Mouse (Mus musculus) lung, embryonic 15.5 days (tissue): ENCODE results near the gene Pcyox1. TPM values are rescaled to one million over a fixed set of nuclear protein-coding genes. Genes with fewer than 3 reads are reported as not detected.
"Not testable (repeated sequence)": the region's sequence is repeated elsewhere in the genome, so short reads cannot be mapped to it uniquely, and the experiment has no call there.

Source experiments
- ATAC-seq: fragments of 200-750 bp; cut with Nextera tagmentation; 2 replicates; pipeline ENCODE4 v1.8.0; 2017; ENCODE audit warnings: moderate number of reproducible peaks, borderline replicate concordance; ENCODE audit not compliant: low FRiP score, low TSS enrichment; ENCODE audit errors: extremely low read depth
- H3K27ac ChIP-seq: fragments of 300-500 bp; sonication (generic); 2 replicates; pipeline ENCODE4 v1.5.1; 2015; ENCODE audit warnings: moderate library complexity, mild to moderate bottlenecking, inconsistent platforms
- H3K27me3 ChIP-seq: fragments of 300-500 bp; sonication (generic); 2 replicates; pipeline ENCODE4 v1.6.1; 2015; ENCODE audit warnings: inconsistent platforms
- H3K36me3 ChIP-seq: fragments of 300-500 bp; sonication (generic); 2 replicates; pipeline ENCODE4 v1.6.1; 2015; ENCODE audit warnings: inconsistent platforms
- H3K4me1 ChIP-seq: fragments of 300-500 bp; sonication (generic); 2 replicates; pipeline ENCODE4 v1.6.1; 2015; ENCODE audit warnings: inconsistent platforms
- H3K4me2 ChIP-seq: fragments of 300-500 bp; sonication (generic); 2 replicates; pipeline ENCODE4 v1.6.1; 2015; ENCODE audit warnings: inconsistent platforms, mild to moderate bottlenecking, moderate library complexity
- H3K4me3 ChIP-seq: fragments of 300-500 bp; sonication (generic); 2 replicates; pipeline ENCODE4 v1.5.1; 2015; ENCODE audit warnings: mild to moderate bottlenecking, inconsistent platforms
- H3K9ac ChIP-seq: fragments of 300-500 bp; sonication (generic); 2 replicates; pipeline ENCODE4 v1.6.1; 2015; ENCODE audit warnings: inconsistent platforms
- H3K9me3 ChIP-seq: fragments of 300-500 bp; sonication (generic); 2 replicates; pipeline ENCODE4 v1.6.1; 2016; ENCODE audit warnings: inconsistent platforms
- WGBS: fragments of 180-500 bp; shearing (Covaris S2); methylation state at CpG from one replicate; pipeline ENCODE4 v1.1.7; 2015; 5-methylcytosine and 5-hydroxymethylcytosine counted together
- polyA plus RNA-seq: library from polyadenylated mRNA; unstranded; fragments of >200 nt; fragmentation: Nextera tagmentation; extraction: Ambion mirVana; gene quantifications from 2 replicates; pipeline ENCODE4 v1.2.1, GENCODE M21; 2015

Gene Pcyox1
- polyA plus RNA-seq, 1 experiment from 2014 or later = 82.2 TPM

DNA sequence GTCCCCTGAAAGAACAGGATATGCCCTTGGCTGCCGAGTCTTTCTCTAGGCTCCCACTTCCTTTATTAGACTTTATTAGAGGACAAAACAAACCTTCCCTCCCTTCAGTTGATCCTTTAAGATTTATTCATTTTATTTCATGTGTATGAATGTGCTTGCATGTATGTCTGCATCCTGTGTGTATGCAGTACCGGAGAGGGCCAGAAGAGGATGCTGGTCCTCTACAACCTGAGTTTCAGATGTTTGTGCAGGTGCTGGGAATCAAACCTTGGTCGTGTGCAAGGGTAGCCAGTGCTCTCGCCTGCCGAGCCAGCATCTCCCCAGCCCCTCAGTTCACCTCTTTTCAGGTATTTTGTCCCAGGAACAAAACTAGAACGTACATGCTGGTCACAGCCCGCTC is 35.6 kb downstream of the Pcyox1 start:
- H3K27ac ChIP-seq = no peak overlapping the region
- 83% methylated on average over 7 of the region's 7 CpGs for WGBS
- no peaks in the 10 kb centered on the region for H3K27me3 ChIP-seq
- no peak overlapping the region for H3K4me2 ChIP-seq
- no peaks in the 10 kb centered on the region for H3K36me3 ChIP-seq
- no peak overlapping the region for H3K4me3 ChIP-seq
- H3K9ac ChIP-seq = no peak overlapping the region
- H3K9me3 ChIP-seq = no peaks in the 10 kb centered on the region
- ATAC-seq = no peak
- peaks cover 8% of the 10 kb centered on the region for H3K4me1 ChIP-seq

DNA sequence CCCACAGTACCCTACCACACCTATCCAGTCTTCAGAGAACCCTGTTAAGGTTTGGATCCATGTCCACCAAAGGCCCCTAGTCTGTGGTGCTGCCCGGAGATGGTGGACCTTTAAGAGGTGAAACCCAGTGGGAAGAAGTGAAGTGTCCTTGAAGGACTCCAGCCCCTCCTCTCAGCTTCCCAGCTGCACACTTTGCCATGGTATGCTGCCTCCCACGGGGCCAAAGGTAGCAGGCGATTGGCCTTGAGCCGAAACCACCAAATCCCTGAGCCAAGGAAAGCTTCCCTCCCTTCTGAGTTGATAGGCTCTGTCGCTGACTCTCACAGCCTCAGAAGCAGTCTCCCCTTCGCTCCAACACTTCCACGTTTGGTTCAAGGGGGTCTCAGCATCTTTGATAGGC is 36.3 kb downstream of the Pcyox1 start:
- no peak overlapping the region for H3K4me3 ChIP-seq
- H3K27ac ChIP-seq = no peak overlapping the region
- no peak overlapping the region for H3K4me2 ChIP-seq
- no peak overlapping the region for H3K9ac ChIP-seq
- ATAC-seq = no peak
- H3K36me3 ChIP-seq = no peaks in the 10 kb centered on the region
- 0 out of 2 replicates have a peak, but pooled peaks cover 5% of the 10 kb centered on the region for H3K4me1 ChIP-seq
- no peaks in the 10 kb centered on the region for H3K9me3 ChIP-seq
- H3K27me3 ChIP-seq = no peaks in the 10 kb centered on the region
- WGBS = 43% methylated on average over 7 of the region's 7 CpGs

DNA sequence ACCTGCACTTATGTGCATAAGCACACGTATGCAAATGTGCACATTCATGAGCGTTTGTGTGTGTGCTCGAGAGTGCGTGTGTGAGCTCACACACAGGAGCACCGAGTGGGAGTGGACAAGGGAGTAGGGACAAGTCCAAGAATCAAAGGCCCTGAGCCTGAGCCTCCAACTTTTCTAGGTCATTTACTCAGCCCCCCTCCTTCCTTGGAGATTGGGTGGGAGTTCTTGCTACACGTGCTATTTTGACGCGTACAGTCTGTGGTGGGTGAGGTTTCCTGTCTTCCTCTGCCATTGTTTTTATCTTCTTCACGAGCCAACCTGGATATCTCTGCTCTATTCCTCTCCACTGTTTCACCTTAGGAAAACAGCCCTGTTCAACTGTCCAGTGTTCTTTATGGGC is 40.0 kb downstream of the Pcyox1 start:
- Histone ChIP-seq H3K36me3 (no peaks in the 10 kb centered on the region), H3K4me2 (no peak overlapping the region), H3K9ac (no peak overlapping the region), H3K4me3 (no peak overlapping the region), H3K27ac (no peak overlapping the region), H3K27me3 (no peaks in the 10 kb centered on the region), H3K9me3 (no peaks in the 10 kb centered on the region), H3K4me1 (no peaks in the 10 kb centered on the region)
- no peak for ATAC-seq
- 73% methylated on average over 9 of the region's 9 CpGs for WGBS

DNA sequence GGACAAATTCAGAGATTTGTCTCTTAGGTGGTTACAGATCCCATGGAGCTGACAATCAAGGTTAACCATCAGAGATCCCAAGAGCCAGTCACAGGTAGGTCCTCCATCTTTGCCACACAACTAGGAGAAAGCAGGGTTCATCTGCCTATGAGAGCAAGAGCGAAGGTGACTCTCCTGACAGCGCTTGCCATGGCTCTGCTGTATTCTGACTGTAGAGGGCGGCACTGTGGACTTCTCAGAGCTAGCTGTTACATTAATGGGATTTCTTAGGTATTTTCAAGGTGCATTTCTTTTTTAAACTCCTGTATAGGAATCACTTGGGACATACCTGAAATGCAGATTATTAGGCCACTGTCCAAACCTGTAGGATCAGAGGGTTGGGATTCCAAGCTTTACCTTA is 42.0 kb downstream of the Pcyox1 start:
- 55% methylated on average over 3 of the region's 3 CpGs for WGBS
- Histone ChIP-seq H3K27ac (no peak overlapping the region), H3K4me2 (no peak overlapping the region), H3K9ac (no peak overlapping the region), H3K9me3 (no peaks in the 10 kb centered on the region), H3K4me3 (no peak overlapping the region), H3K27me3 (no peaks in the 10 kb centered on the region), H3K4me1 (no peaks in the 10 kb centered on the region), H3K36me3 (no peaks in the 10 kb centered on the region)
- ATAC-seq = no peak

DNA sequence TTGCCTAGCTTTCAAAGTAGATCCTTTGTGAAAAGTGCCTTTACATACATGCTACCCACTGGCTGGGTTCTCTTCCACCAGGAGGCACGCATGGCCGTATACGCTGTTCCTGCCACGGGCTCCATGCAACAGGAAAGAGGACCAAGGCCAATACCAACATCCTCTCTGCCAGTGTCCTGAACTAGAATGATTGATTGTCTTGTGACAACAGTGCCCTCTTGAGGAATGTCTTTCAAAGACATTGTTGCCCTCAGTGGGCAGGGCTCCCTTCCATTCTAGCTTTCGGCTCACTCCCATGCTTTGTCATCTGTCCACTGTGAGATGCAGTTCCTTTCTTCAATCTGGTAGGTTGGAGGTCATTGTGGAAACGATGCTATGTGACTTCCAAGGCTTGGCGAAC is 47.7 kb downstream of the Pcyox1 start:
- no peak overlapping the region for H3K27ac ChIP-seq
- H3K4me3 ChIP-seq = no peak overlapping the region
- 49% methylated on average over 7 of the region's 7 CpGs for WGBS
- H3K36me3 ChIP-seq = no peaks in the 10 kb centered on the region
- no peaks in the 10 kb centered on the region for H3K27me3 ChIP-seq
- no peak overlapping the region for H3K4me2 ChIP-seq
- ATAC-seq = no peak
- no peaks in the 10 kb centered on the region for H3K9me3 ChIP-seq
- H3K4me1 ChIP-seq = no peaks in the 10 kb centered on the region
- H3K9ac ChIP-seq = no peak overlapping the region

DNA sequence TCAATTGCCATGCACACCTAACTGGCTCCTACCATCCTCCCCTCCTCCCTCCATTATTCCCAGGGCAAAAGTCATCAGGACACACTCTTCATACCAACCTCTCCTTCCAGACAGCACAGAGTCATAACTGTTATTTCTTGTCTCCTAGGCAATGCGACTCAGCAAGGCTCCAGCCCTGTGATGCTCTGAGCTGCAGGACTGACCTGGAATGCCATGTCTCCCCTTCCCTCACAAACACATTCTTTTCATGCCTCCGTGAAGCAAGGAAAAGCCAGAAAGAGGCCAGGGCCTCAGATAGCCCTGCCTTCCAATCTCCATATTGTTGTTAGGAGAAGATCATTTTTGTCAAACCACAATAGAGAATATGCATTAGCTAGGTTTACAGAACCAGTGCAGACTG is 50.9 kb downstream of the Pcyox1 start:
- Histone ChIP-seq H3K4me2 (no peak overlapping the region), H3K9ac (no peak overlapping the region), H3K27me3 (no peaks in the 10 kb centered on the region), H3K27ac (no peak overlapping the region), H3K4me1 (no peaks in the 10 kb centered on the region), H3K4me3 (no peak overlapping the region), H3K36me3 (no peaks in the 10 kb centered on the region), H3K9me3 (no peaks in the 10 kb centered on the region)
- 32% methylated on average over 2 of the region's 2 CpGs for WGBS
- ATAC-seq = no peak

DNA sequence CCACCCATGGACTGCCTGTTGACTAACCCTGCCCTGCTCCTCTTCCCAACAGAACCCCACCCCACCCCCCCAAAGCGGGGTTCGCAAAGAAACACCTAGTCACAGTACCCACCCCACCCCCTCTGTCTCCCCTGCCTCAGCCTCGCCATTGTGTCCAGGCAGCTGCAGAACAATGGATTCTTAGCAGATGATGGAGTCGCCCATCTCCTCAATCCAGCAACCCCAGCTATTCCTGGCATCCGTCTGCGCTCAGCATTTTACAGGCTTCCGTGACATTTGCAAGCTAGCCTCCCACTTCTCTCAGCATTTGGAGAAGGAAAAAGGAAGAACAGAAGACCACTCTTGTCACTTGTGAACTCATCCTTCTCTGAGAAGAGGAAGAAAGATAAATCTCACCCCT is 53.3 kb downstream of the Pcyox1 start:
- H3K4me1 ChIP-seq = no peaks in the 10 kb centered on the region
- H3K27me3 ChIP-seq = no peaks in the 10 kb centered on the region
- H3K27ac ChIP-seq = no peak overlapping the region
- no peak overlapping the region for H3K9ac ChIP-seq
- 0 out of 2 replicates have a peak overlapping the region, but pooled peaks have one; percentile 3 for H3K4me2 ChIP-seq
- no peak overlapping the region for H3K4me3 ChIP-seq
- ATAC-seq = no peak
- WGBS = 17% methylated on average over 7 of the region's 7 CpGs
- H3K36me3 ChIP-seq = no peaks in the 10 kb centered on the region
- H3K9me3 ChIP-seq = no peaks in the 10 kb centered on the region

DNA sequence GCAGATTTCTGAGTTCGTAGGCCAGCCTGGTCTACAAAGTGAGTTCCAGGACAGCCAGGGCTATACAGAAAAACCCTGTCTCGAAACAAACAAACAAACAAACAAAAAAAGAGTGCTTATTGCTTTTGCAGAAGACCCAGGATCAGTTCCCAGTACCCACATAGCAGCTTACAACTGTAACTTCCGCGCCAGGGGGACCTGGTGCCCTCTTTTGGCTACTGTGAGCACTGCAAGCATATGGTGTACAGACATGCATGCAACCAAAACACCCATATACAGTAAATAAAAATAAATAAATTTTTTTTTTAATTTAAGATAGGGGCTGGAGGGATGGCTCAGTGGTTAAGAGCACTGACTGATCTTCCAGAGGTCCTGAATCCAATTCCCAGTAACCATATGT is 60.6 kb downstream of the Pcyox1 start:
- not testable (repeated sequence) for H3K9me3 ChIP-seq, H3K27me3 ChIP-seq, H3K27ac ChIP-seq, ATAC-seq, H3K4me2 ChIP-seq, H3K36me3 ChIP-seq, H3K4me1 ChIP-seq, H3K4me3 ChIP-seq, H3K9ac ChIP-seq
- WGBS = 84% methylated on average over 4 of the region's 4 CpGs

Other genes starting within 250 kb of the Pcyox1 start
- 4.1 and 4.2 TPM in 2 replicates for gene Tgfa, start 201.9 kb downstream of the Pcyox1 start, polyA plus RNA-seq
- 111 TPM in 2 replicates for gene Fam136a, start 31.5 kb downstream of the Pcyox1 start, polyA plus RNA-seq
- gene Snrpg, start 25.9 kb downstream of the Pcyox1 start, polyA plus RNA-seq = 556 and 637 TPM in 2 replicates
- gene Tia1, start 7.1 kb upstream of the Pcyox1 start, polyA plus RNA-seq = 179 and 191 TPM in 2 replicates
- 1.3 TPM in 1 of 2 replicates, not detected in the other for gene Gm44790, start 29.5 kb upstream of the Pcyox1 start, polyA plus RNA-seq
- 20.9 and 22.1 TPM in 2 replicates for gene C87436, start 41.2 kb upstream of the Pcyox1 start, polyA plus RNA-seq
- gene Pcbp1, start 129.2 kb upstream of the Pcyox1 start, polyA plus RNA-seq = 554 and 556 TPM in 2 replicates
- 1.0 TPM in 2 replicates for gene Asprv1, start 231.0 kb upstream of the Pcyox1 start, polyA plus RNA-seq